Mouse (Mus musculus) adrenal gland, adult 2 months (tissue): ENCODE measurements around the gene Gata3. TPM values are rescaled to one million over a fixed set of nuclear protein-coding genes. Genes with fewer than 3 reads are reported as not detected.

Source experiments
- DNase-seq: peaks from one replicate; pipeline ENCODE4 v3.0.0; 2021
- long read RNA-seq: library from polyadenylated mRNA; stranded (forward); transcript quantifications from one replicate; pipeline ENCODE4 v2.0.0, GENCODE M21; 2021
- polyA plus RNA-seq: library from polyadenylated mRNA; depleted of rRNA; stranded (reverse); fragments of >200 nt; gene quantifications from 2 replicates; pipeline ENCODE4 v1.2.3, GENCODE M21; 2012; rRNA removed
- total RNA-seq, 2 experiments: library from RNA; stranded (reverse); gene quantifications; 2 replicates each; pipeline ENCODE4 v1.2.3; 2021

Gata3 gene
- 10 to 100 TPM; 12.7 to 26.1 TPM for total RNA-seq
- 15.9 and 18.6 TPM in 2 replicates for polyA plus RNA-seq
- long read RNA-seq, transcript Gata3-201 (6 exons, 3,215 nt): major isoform, 13 of 21 reads
- long read RNA-seq, partial matches to known transcripts: 1 of 21 reads
- long read RNA-seq, other reads (novel, unspliced or antisense): 7 of 21 reads

DNA sequence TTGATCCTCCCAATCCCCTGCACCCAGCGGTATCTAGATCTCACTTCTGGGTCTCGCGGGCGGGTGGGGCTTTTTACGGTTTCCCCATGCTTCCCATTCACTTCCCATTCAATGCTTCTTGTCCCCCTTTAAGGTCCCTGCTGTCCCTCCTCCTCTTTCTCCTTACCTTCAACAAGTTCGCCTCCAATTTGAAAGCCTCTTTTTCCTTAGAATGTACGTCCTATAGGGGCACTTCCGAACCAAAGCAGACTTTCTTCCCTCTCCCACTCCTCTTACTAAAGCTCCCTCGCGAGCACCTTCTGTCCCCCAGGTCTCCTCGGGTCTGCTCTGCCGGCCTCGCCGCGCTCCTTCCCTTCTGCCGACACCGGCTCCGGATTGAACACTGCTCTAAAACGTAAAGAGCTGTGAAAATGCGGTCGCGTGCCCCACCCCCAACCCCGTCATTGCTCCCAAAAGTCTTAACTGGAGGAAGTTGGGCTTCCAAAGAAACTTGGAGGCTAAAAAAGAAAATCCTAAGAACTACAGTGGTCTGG lies at the start of gene Gata3:
Gene Gata3, minus strand, starts transcription at position 384 of the 533 bp plus-strand sequence.
- DNase-seq: no peak

DNA sequence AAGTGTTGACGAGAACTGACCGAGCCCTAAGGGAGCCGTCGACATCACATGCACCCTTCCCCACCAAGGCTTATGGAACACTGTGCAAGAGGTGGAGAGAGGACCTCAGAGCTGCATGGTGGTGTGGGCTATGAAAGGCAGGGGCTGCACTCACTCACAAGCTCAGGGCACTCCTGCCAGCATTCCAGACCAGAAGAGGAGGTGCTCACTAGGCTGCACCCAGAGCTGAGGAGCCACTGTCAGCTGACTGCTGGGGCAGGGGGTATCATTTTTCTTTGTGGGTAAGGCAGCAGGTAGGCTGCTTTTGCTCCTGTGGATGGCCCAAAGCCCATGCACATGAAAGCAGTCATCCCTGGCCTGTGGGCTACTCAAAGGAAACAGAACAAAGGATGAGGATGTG lies 49.4 kb upstream of the Gata3 start:
- DNase-seq: no peak

GRCm38 (mm10) chr2:9935965-9936364 lies 46.1 kb upstream of the Gata3 start:
- DNase-seq: no peak

DNA sequence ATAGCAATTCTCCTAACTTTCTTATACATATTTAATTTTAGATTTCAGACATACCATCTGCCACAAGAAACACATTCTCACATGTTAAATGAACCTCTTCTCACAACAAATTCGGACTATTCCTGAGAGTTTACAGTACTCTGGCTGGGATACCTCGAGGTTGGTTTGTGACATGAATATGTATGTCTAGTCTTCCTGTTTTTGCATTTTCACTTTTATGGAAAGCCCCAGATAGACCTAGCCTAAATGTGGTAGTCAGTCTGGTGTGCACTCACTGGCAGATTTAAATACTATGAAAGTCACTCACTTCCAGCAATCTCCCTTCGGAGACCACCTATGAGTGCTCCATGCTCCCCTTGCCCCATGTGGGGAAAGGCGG lies 37.1 kb upstream of the Gata3 start:
- no peak for DNase-seq

- DNase-seq: no peak
Measured at GRCm38 (mm10) chr2:9926194-9926904, 36.5 kb upstream of the Gata3 start.

GRCm38 (mm10) chr2:9918691-9919471 lies 29.0 kb upstream of the Gata3 start:
- DNase-seq: peak; percentile 37

- DNase-seq: no peak
Measured at GRCm38 (mm10) chr2:9917602-9918001, 27.8 kb upstream of the Gata3 start.

- no peak for DNase-seq
Measured at GRCm38 (mm10) chr2:9905995-9906394, 16.2 kb upstream of the Gata3 start.

- no peak for DNase-seq
Measured at GRCm38 (mm10) chr2:9903854-9904560, 14.2 kb upstream of the Gata3 start.

- no peak for DNase-seq
Measured at GRCm38 (mm10) chr2:9897846-9898245, 8.0 kb upstream of the Gata3 start.

GRCm38 (mm10) chr2:9896097-9896770 lies 6.4 kb upstream of the Gata3 start:
- DNase-seq: no peak

- DNase-seq: no peak
Measured at GRCm38 (mm10) chr2:9894836-9895593, 5.2 kb upstream of the Gata3 start.

- no peak for DNase-seq
Measured at GRCm38 (mm10) chr2:9893272-9893953, 3.6 kb upstream of the Gata3 start.

DNA sequence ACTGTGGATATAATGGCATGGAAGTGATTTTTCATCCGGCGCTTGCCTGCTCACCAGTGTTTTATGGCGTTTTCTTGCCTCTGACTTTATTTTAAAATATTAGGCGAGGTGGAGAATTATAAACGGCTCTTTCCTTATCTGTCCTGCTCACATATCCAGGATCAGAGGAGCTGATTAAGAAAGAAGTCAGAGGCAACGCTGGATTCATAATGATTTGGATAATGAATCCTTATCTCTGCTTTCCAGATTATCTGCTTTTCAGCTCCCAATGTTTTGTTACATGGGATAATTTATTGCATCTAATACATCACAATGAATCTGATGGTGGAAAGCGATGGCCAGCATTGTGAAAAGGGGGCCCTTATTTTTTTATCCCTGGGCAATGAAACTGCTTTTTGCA lies 2.7 kb upstream of the Gata3 start:
- DNase-seq: no peak

DNA sequence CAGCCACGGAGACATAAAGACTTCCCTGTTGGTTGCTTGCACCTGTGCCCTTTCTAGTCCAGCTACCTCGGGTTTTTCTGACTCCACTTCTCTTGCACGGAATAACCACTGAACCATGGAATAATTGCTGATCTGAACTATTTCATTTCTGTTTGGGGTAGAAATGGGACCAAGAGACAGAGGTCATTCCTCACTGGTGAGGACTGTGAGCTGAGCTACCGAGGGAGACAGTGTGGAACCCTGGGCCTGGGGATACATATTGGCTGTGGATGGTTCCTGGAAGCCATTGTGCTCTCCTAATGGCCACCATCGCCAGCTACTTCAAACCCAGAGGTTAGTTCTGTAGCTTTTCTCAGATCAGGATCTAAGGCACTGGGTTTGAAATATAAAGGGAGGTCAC lies 1.1 kb upstream of the Gata3 start:
- no peak for DNase-seq

DNA sequence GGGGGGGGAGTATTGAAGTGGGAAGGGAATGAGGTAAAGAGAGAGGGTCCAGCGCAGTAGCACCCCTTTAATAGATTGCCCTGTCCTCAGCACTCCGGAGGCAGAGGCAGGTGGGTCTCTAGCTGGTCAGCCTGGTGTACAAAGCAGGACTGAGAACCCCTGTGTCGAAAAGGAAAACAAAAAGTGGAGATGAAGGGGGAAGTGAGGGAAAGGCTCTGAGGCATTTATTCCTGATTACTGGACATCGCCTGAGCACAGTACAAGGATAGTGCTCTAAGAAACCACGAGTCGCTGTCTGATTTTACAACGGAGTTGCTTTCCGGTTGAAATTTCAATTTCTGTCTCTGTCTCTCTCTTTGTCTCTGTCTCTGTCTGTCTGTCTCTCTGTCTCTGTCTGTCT lies 417 bp upstream of the Gata3 start:
- no peak for DNase-seq

- peak; percentile 38 for DNase-seq
Measured at GRCm38 (mm10) chr2:9888913-9889650, 752 bp downstream of the Gata3 start, which contains the start of gene 9230102O04Rik. Gene 9230102O04Rik (minus strand): TSS chr2:9889540.

DNA sequence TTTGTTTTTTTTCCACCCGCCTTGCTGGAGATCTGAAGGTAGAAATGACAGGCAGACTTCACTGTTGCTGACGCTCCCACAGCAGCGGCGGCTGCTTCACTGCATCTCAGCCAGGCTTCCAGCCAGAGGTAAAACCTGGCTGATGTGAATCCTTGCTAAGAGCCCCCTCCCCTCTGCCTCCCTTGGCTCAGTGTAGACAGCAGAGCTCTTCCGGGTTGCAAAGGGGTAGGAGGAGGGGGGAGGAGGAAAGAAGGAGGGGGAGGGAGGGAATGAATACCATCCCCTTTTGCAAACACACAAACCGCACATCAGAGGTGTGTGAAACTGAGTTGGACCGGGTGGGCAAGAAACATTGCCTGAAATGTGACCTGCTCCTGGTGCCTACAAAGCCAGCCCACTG lies 2.2 kb downstream of the Gata3 start:
- DNase-seq: no peak

DNA sequence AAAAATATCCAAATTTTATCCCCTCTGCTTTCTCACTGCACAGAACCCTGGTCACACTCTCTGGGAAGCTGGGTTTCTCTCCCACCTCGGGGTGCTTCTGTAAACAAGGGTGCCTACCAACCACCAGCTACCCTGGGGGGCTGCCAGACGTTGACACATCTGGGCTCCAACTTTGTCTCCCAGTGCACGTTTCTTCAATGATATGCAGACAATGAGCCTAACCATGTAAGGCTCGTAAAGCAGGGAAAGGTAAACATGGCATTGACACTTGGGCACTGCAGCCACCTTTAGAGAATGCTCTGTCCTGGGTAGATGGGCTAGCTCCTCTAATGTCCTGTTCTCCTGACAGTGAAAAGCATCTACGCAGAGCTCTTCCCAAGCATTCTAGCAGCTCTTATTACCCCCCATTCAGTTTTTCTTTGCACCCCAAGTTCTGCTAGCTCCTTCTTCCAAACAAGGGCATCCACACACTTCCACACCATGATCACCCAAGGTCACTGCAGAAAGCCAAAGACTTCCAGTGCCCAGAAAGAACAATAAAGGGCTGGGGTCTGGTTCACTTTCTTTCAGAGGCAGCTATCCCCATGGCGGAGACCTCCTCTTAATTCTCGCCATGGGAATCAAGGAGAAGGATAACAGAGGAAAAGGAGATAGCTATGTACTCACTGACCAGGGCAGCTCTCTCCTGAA lies 2.8 kb downstream of the Gata3 start:
- DNase-seq: no peak
